11 mouse cellular contexts compared by ENCODE assay signal in the genomic region with DNA sequence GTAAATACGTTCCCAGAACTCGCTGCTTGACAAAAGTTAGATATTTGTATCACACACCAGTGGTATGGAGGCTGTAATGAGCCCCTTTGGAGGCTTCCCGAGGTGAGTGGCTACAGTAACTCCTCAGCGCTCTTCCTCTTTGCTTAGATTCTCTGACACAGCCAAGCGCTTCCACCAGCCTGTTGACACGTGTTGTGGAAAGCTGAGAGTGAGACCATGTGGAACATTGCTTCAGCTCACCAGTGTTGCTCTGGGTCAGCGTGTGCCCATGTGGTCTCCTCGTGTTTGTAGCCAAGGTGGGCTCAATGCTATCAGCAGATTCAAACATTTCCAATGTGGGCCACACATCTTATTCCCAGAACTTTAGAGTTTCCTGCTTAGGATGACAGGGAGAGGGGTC. TPM values are rescaled to one million over a fixed set of nuclear protein-coding genes. Genes with fewer than 3 reads are reported as not detected.
DNase-seq lines count a peak whose midpoint lies in the region; ATAC-seq lines count a peak whose summit lies in the region.
"Had no signal": no experiment of that assay in that cellular context is flagged by ENCODE, and none has a peak within 500 bp of the region (broad histone marks: within the 10 kb centered on the region; RNA-seq: fewer than 3 reads in every experiment).

No protein-coding gene starts in this region.

- H3K4me3 ChIP-seq in lung, embryonic 16.5 days (ENCODE audit: low read length) = peak overlapping the region; percentile 29
- peak overlapping the region; percentile 16; the same call in 1 of the 2 replicates for H3K4me3 ChIP-seq in kidney, embryonic 15.5 days (replicated peaks)
- H3K4me3 ChIP-seq in stomach, embryonic 16.5 days (replicated peaks; ENCODE audit: low read length) = peak overlapping the region; percentile 9; the same call in 1 of the 2 replicates
- H3K4me3 ChIP-seq: erythroblast, embryonic 14.5 days; limb, embryonic 15.5 days had no signal

- WGBS in lung, embryonic 16.5 days = 42% methylated on average over 8 of the region's 8 CpGs
- WGBS in kidney, embryonic 15.5 days = 53% methylated on average over 8 of the region's 8 CpGs
- WGBS in stomach, embryonic 16.5 days = 63% methylated on average over 8 of the region's 8 CpGs

- H3K36me3 ChIP-seq in lung, embryonic 16.5 days (ENCODE audit: control insufficient read depth, insufficient read depth, low read length) = no peaks in the 10 kb centered on the region; the same call in 1 of the 2 replicates
- peaks cover 18% of the 10 kb centered on the region for H3K36me3 ChIP-seq in kidney, embryonic 15.5 days
- peaks cover 4% of the 10 kb centered on the region; the same call in 1 of the 2 replicates for H3K36me3 ChIP-seq in stomach, embryonic 16.5 days (ENCODE audit: control insufficient read depth, insufficient read depth, low read length)

- no peak overlapping the region for H3K27ac ChIP-seq in lung, embryonic 16.5 days (ENCODE audit: low read length)
- H3K27ac ChIP-seq in kidney, embryonic 15.5 days = no peak overlapping the region
- no peak overlapping the region; the same call in 1 of the 2 replicates for H3K27ac ChIP-seq in stomach, embryonic 16.5 days (ENCODE audit: low read length)
- H3K27ac ChIP-seq: limb, embryonic 15.5 days had no signal

- peaks cover 39% of the 10 kb centered on the region for H3K4me1 ChIP-seq in lung, embryonic 16.5 days (replicated peaks; ENCODE audit: control insufficient read depth, insufficient read depth, low read length)
- peaks cover 62% of the 10 kb centered on the region for H3K4me1 ChIP-seq in kidney, embryonic 15.5 days
- H3K4me1 ChIP-seq in stomach, embryonic 16.5 days (ENCODE audit: control insufficient read depth, insufficient read depth, low read length) = peaks cover 24% of the 10 kb centered on the region

- peak; percentile 89 for DNase-seq in heart, adult 11 months
- no peak for DNase-seq in heart, adult 8-10 months (ENCODE audit: low spot score)
- no peak for DNase-seq in lung, postnatal 10 days
- no peak for DNase-seq in layer of hippocampus, adult 8-10 months (ENCODE audit: low spot score in 2 of 2)
- no peak for DNase-seq in urinary bladder, postnatal 36 days (ENCODE audit: low spot score in 2 of 2)

- peak overlapping the region; percentile 30 for H3K4me2 ChIP-seq in lung, embryonic 16.5 days (ENCODE audit: low read depth, low read length)
- peak overlapping the region; percentile 45 for H3K4me2 ChIP-seq in kidney, embryonic 15.5 days
- peak overlapping the region; percentile 16 for H3K4me2 ChIP-seq in stomach, embryonic 16.5 days (ENCODE audit: low read depth, low read length)
- H3K4me2 ChIP-seq: limb, embryonic 15.5 days had no signal

- H3K9me3 ChIP-seq in lung, embryonic 16.5 days (ENCODE audit: control insufficient read depth, low read length) = no peaks in the 10 kb centered on the region
- no peaks in the 10 kb centered on the region for H3K9me3 ChIP-seq in kidney, embryonic 15.5 days (replicated peaks)
- H3K9me3 ChIP-seq in stomach, embryonic 16.5 days (replicated peaks; ENCODE audit: control insufficient read depth, low read length) = no peaks in the 10 kb centered on the region
- H3K9me3 ChIP-seq: limb, embryonic 15.5 days had no signal

- no peaks in the 10 kb centered on the region for H3K27me3 ChIP-seq in lung, embryonic 16.5 days (ENCODE audit: control insufficient read depth, insufficient read depth, low read depth, low read length)
- H3K27me3 ChIP-seq in kidney, embryonic 15.5 days = no peaks in the 10 kb centered on the region
- H3K27me3 ChIP-seq in stomach, embryonic 16.5 days (ENCODE audit: control insufficient read depth, insufficient read depth, low read length) = no peaks in the 10 kb centered on the region
- H3K27me3 ChIP-seq: limb, embryonic 15.5 days had no signal

- ATAC-seq in lung, embryonic 16.5 days (ENCODE audit: low read depth) = no peak
- ATAC-seq in kidney, embryonic 15.5 days (replicated peaks; ENCODE audit: low FRiP score) = no peak
- no peak for ATAC-seq in stomach, embryonic 16.5 days (ENCODE audit: insufficient read depth, low FRiP score)
- ATAC-seq: inflammation-experienced regulatory T-cells, adult 6 months had no signal

- H3K9ac ChIP-seq in lung, embryonic 16.5 days (ENCODE audit: low read length) = no peak overlapping the region
- no peak overlapping the region for H3K9ac ChIP-seq in kidney, embryonic 15.5 days
- H3K9ac ChIP-seq in stomach, embryonic 16.5 days (ENCODE audit: low read length) = peak overlapping the region; percentile 46; the same call in 1 of the 2 replicates
- H3K9ac ChIP-seq: limb, embryonic 15.5 days had no signal

RNA-seq across cellular contexts. Expression of a gene that starts 5.0 kb away (rescaled TPM):
- total RNA-seq in heart, adult 8-10 months (2022) = 1 to 10 TPM; 4.7 to 6.4 (median 5.5) TPM
- polyA plus RNA-seq in lung, embryonic 16.5 days (2015; fragmentation: Nextera tagmentation; extraction: Ambion mirVana) = 17.8 and 18.7 TPM in 2 replicates
- polyA plus RNA-seq in kidney, embryonic 15.5 days (2015; fragmentation: Nextera tagmentation; extraction: Ambion mirVana) = 21.4 and 22.4 TPM in 2 replicates
- 10.2 and 11.0 TPM in 2 replicates for polyA plus RNA-seq in stomach, embryonic 16.5 days (2015; fragmentation: Nextera tagmentation; extraction: Ambion mirVana)
- 10 to 100 TPM; 55.7 to 63.8 (median 58.6) TPM for total RNA-seq in layer of hippocampus, adult 8-10 months (2022)
